Mouse (Mus musculus): ENCODE measurements at regions not wholly inside any gene's neighbourhood (a gene's known extent, or its start where the extent isn't known, plus 50 kb on each side); places are given as distances from the start of the nearest gene placed in this dataset.
A peak's percentile ranks its signal among the peaks of the same experiment; 100 is the strongest.

- DNase-seq (ENCODE audit: low read depth, low spot score), result no peak
Measured at GRCm38 (mm10) chr5:50570701-50571100, 511.9 kb upstream of the Adgra3 start.

GRCm38 (mm10) chr5:50551125-50551524 is 492.3 kb upstream of the Adgra3 start:
- DNase-seq (ENCODE audit: low read depth, low spot score), result no peak

GRCm38 (mm10) chr5:50512539-50512938 is 453.7 kb upstream of the Adgra3 start:
- no peak for DNase-seq (ENCODE audit: low read depth, low spot score)

- DNase-seq (ENCODE audit: low read depth, low spot score), result no peak
Measured at GRCm38 (mm10) chr5:50509696-50510421, 451.1 kb upstream of the Adgra3 start.

GRCm38 (mm10) chr5:50490223-50490622 is 431.4 kb upstream of the Adgra3 start:
- DNase-seq (ENCODE audit: low read depth, low spot score), result no peak

- DNase-seq (ENCODE audit: low read depth, low spot score), result peak; percentile 20
Measured at GRCm38 (mm10) chr5:50476985-50477384, 418.2 kb upstream of the Adgra3 start.

GRCm38 (mm10) chr5:50461491-50461890 is 402.7 kb upstream of the Adgra3 start:
- DNase-seq (ENCODE audit: low read depth, low spot score), result no peak

- peak; percentile 6 for DNase-seq (ENCODE audit: low read depth, low spot score)
Measured at GRCm38 (mm10) chr5:50457621-50458020, 398.8 kb upstream of the Adgra3 start.

- DNase-seq (ENCODE audit: low read depth, low spot score), result no peak
Measured at GRCm38 (mm10) chr5:50454387-50454786, 395.6 kb upstream of the Adgra3 start.

GRCm38 (mm10) chr5:50406923-50407322 is 348.1 kb upstream of the Adgra3 start:
- no peak for DNase-seq (ENCODE audit: low read depth, low spot score)

- DNase-seq (ENCODE audit: low read depth, low spot score), result no peak
Measured at GRCm38 (mm10) chr5:50406520-50406919, 347.7 kb upstream of the Adgra3 start.

Measured in retina, postnatal 7 days (tissue).